Mouse (Mus musculus) myocyte (in vitro differentiated cells): ENCODE results near the gene Cenpp.

ENCODE experiments used
- CEBPB ChIP-seq: IDR thresholded peaks from 2 replicates; pipeline ENCODE4 v1.6.1; 2011; ENCODE audit warnings: mild to moderate bottlenecking, moderate library complexity; ENCODE audit not compliant: poor library complexity, insufficient read depth, severe bottlenecking
- E2F4 ChIP-seq: IDR thresholded peaks from one replicate; pipeline ENCODE4 v1.6.1; 2011; ENCODE audit warnings: mild to moderate bottlenecking, control low read depth, moderate library complexity; ENCODE audit not compliant: insufficient read depth
- MAX ChIP-seq: IDR thresholded peaks from one replicate; pipeline ENCODE4 v1.6.1; 2011; ENCODE audit warnings: low read depth, mild to moderate bottlenecking, control low read depth
- MYOD1 ChIP-seq, 3 experiments: IDR thresholded peaks; one replicate each; pipeline ENCODE4 v1.6.1; 2011; ENCODE audit warnings: control low read depth in 2 of 3, low read depth in 2 of 3, mild to moderate bottlenecking in 2 of 3, moderate library complexity in 1 of 3; ENCODE audit not compliant: insufficient read length in 2 of 3, control insufficient read depth in 1 of 3
- MYOG ChIP-seq, 3 experiments: IDR thresholded peaks; one replicate each; pipeline ENCODE4 v1.6.1; 2011; ENCODE audit warnings: control low read depth in 2 of 3, low read depth in 2 of 3, mild to moderate bottlenecking in 2 of 3; ENCODE audit not compliant: insufficient read length in 2 of 3, control insufficient read depth in 1 of 3, insufficient read depth in 1 of 3
- POLR2A ChIP-seq: IDR thresholded peaks from one replicate; pipeline ENCODE4 v1.6.1; 2011; ENCODE audit warnings: low read depth, mild to moderate bottlenecking, control low read depth, moderate library complexity; ENCODE audit not compliant: insufficient read length
- POLR2AphosphoS2 ChIP-seq: IDR thresholded peaks from one replicate; pipeline ENCODE4 v1.6.1; 2011; ENCODE audit warnings: low read depth, control low read depth; ENCODE audit not compliant: insufficient read length
- REST ChIP-seq: IDR thresholded peaks from one replicate; pipeline ENCODE4 v1.6.1; 2011; ENCODE audit warnings: mild to moderate bottlenecking, control low read depth, moderate library complexity; ENCODE audit not compliant: insufficient read depth, insufficient read length
- SRF ChIP-seq: IDR thresholded peaks from one replicate; pipeline ENCODE4 v1.6.1; 2011; ENCODE audit warnings: low read depth; ENCODE audit not compliant: control insufficient read depth, insufficient read length
- TCF12 ChIP-seq: IDR thresholded peaks from one replicate; pipeline ENCODE4 v1.6.1; 2011; ENCODE audit warnings: mild to moderate bottlenecking, control low read depth; ENCODE audit not compliant: poor library complexity, insufficient read depth, severe bottlenecking
- TCF3 ChIP-seq: IDR thresholded peaks from one replicate; pipeline ENCODE4 v1.6.1; 2011; ENCODE audit warnings: low read depth, control low read depth; ENCODE audit not compliant: insufficient read length
- USF1 ChIP-seq: IDR thresholded peaks from one replicate; pipeline ENCODE4 v1.6.1; 2011; ENCODE audit warnings: low read depth, mild to moderate bottlenecking, control low read depth, moderate library complexity

DNA sequence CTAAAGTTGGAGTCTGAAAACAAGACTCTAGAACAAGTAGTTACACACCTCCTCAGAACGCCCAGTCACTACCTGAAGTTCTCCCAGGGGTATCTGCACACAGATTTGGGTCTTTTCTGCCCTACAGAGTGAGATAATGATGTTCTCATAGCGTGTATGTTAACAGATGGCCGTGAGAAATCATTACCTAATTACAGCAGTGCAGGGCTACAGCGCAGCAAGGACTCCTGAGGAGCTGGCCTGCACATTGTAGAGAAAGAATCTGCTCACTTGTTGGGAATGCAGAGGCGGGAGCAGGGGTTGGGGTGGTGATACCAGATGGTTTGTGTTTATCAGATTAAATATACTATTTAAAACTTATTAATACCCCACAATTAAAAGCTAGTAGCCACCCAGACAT, 172.0 kb downstream of the Cenpp start:
- no peak for TF ChIP-seq POLR2A
- TF ChIP-seq USF1, result no peak
- no peak for TF ChIP-seq TCF12
- no peak for TF ChIP-seq MYOD1 (IDR thresholded peaks at IDR 0.05; ENCODE audit: control insufficient read depth in 1 of 3, insufficient read length in 2 of 3, low read depth in 2 of 3)
- no peak for TF ChIP-seq MAX
- no peak for TF ChIP-seq E2F4
- TF ChIP-seq TCF3, result no peak
- TF ChIP-seq MYOG (IDR thresholded peaks at IDR 0.05; ENCODE audit: control insufficient read depth in 1 of 3, insufficient read depth in 1 of 3, insufficient read length in 2 of 3, low read depth in 2 of 3), result no peak
- no peak for TF ChIP-seq POLR2AphosphoS2
- TF ChIP-seq CEBPB, result no peak
- TF ChIP-seq SRF, result no peak
- no peak for TF ChIP-seq REST
